8 mouse cellular contexts compared by ENCODE assay signal in genomic region chr16:90141556-90141955, GRCm38 (mm10). TPM values are rescaled to one million over a fixed set of nuclear protein-coding genes. Genes with fewer than 3 reads are reported as not detected.
DNase-seq lines count a peak whose midpoint lies in the region; ATAC-seq and TF ChIP-seq lines count a peak whose summit lies in the region.

No protein-coding gene starts in this region.

- H3K79me2 ChIP-seq in heart, adult 2 months (replicated peaks; ENCODE audit: control insufficient read depth, insufficient read depth, low read length) = no peaks in the 10 kb centered on the region

- no peak for TF ChIP-seq EP300 in heart, adult 2 months (IDR thresholded peaks at IDR 0.05; ENCODE audit: insufficient read depth, low read depth, low read length)

- intact Hi-C loops in heart, adult 2 months (cut with DNase I) = no loop called here

- no peak overlapping the region for H3K4me3 ChIP-seq in heart, embryonic 11.5 days (ENCODE audit: low read depth, low read length)
- no peak overlapping the region for H3K4me3 ChIP-seq in heart, adult 2 months
- H3K4me3 ChIP-seq in hindbrain, embryonic 11.5 days (ENCODE audit: low read depth, low read length) = peak overlapping the region; percentile 71; the same call in 1 of the 2 replicates
- H3K4me3 ChIP-seq in liver, embryonic 15.5 days (replicated peaks) = peak overlapping the region; percentile 82; the same call in 1 of the 2 replicates

- H3K27ac ChIP-seq in heart, embryonic 11.5 days (ENCODE audit: low read depth, low read length) = no peak overlapping the region
- no peak overlapping the region for H3K27ac ChIP-seq in heart, adult 2 months
- no peak overlapping the region for H3K27ac ChIP-seq in hindbrain, embryonic 11.5 days (ENCODE audit: low read depth, low read length)
- no peak overlapping the region for H3K27ac ChIP-seq in liver, embryonic 15.5 days (replicated peaks)

- 40% methylated on average over 9 of the region's 9 CpGs for WGBS in heart, embryonic 11.5 days (ENCODE audit: insufficient replicate concordance)
- 66% methylated on average over 9 of the region's 9 CpGs for WGBS in heart, adult 2 months
- 29% methylated on average over 9 of the region's 9 CpGs for WGBS in hindbrain, embryonic 11.5 days
- WGBS in liver, embryonic 15.5 days (ENCODE audit: insufficient replicate concordance) = 40% methylated on average over 9 of the region's 9 CpGs

- H3K9me3 ChIP-seq in heart, embryonic 11.5 days (replicated peaks; ENCODE audit: control insufficient read depth, low read length) = no peaks in the 10 kb centered on the region; the same call in 1 of the 2 replicates
- H3K9me3 ChIP-seq in hindbrain, embryonic 11.5 days (ENCODE audit: control insufficient read depth, low read length) = no peaks in the 10 kb centered on the region
- H3K9me3 ChIP-seq in liver, embryonic 15.5 days (replicated peaks) = no peaks in the 10 kb centered on the region

- TF ChIP-seq CTCF in heart, adult 2 months (IDR thresholded peaks at IDR 0.05) = no peak
- no peak for TF ChIP-seq CTCF in brain, embryonic 14.5 days (IDR thresholded peaks at IDR 0.05; ENCODE audit: borderline replicate concordance, extremely low read depth, insufficient read depth, insufficient read length)

- H3K4me1 ChIP-seq in heart, embryonic 11.5 days (ENCODE audit: control insufficient read depth, insufficient read depth, low read length) = peaks cover 20% of the 10 kb centered on the region
- H3K4me1 ChIP-seq in heart, adult 2 months (ENCODE audit: control insufficient read depth, insufficient read depth, low read length) = no peaks in the 10 kb centered on the region
- no peaks in the 10 kb centered on the region for H3K4me1 ChIP-seq in hindbrain, embryonic 11.5 days (replicated peaks; ENCODE audit: control insufficient read depth, insufficient read depth, low read length)
- H3K4me1 ChIP-seq in liver, embryonic 15.5 days (replicated peaks) = peaks cover 37% of the 10 kb centered on the region

- H3K36me3 ChIP-seq in heart, embryonic 11.5 days (ENCODE audit: control insufficient read depth, insufficient read depth, low read length) = 0 out of 2 replicates have a peak, but pooled peaks cover 2% of the 10 kb centered on the region
- H3K36me3 ChIP-seq in heart, adult 2 months (ENCODE audit: control insufficient read depth, insufficient read depth, low read length) = no peaks in the 10 kb centered on the region
- H3K36me3 ChIP-seq in hindbrain, embryonic 11.5 days (ENCODE audit: control insufficient read depth, insufficient read depth, low read length) = no peaks in the 10 kb centered on the region
- H3K36me3 ChIP-seq in liver, embryonic 15.5 days (replicated peaks) = no peaks in the 10 kb centered on the region

- H3K27me3 ChIP-seq in heart, embryonic 11.5 days (ENCODE audit: control insufficient read depth, insufficient read depth, low read length) = no peaks in the 10 kb centered on the region
- peaks cover 5% of the 10 kb centered on the region; the same call in 1 of the 2 replicates for H3K27me3 ChIP-seq in heart, adult 2 months (ENCODE audit: control insufficient read depth, insufficient read depth, low read length)
- no peaks in the 10 kb centered on the region for H3K27me3 ChIP-seq in hindbrain, embryonic 11.5 days (ENCODE audit: control insufficient read depth, insufficient read depth, low read length)
- peaks cover 22% of the 10 kb centered on the region for H3K27me3 ChIP-seq in liver, embryonic 15.5 days

- H3K9ac ChIP-seq in heart, embryonic 11.5 days (ENCODE audit: low read depth, low read length) = no peak overlapping the region
- no peak overlapping the region for H3K9ac ChIP-seq in heart, adult 2 months (ENCODE audit: low read depth, low read length)
- H3K9ac ChIP-seq in hindbrain, embryonic 11.5 days (ENCODE audit: low read depth, low read length) = 0 out of 2 replicates have a peak overlapping the region, but pooled peaks have one; percentile 7
- H3K9ac ChIP-seq in liver, embryonic 15.5 days = no peak overlapping the region

- DNase-seq in heart, adult 2 months = no peak
- peak; percentile 56 for DNase-seq in brain, embryonic 14.5 days (ENCODE audit: low read depth)
- DNase-seq in hindbrain, embryonic 11.5 days (ENCODE audit: low spot score) = peak; percentile 44
- no peak for DNase-seq in ovary, postnatal 36 days (ENCODE audit: low spot score)
- no peak for DNase-seq in adrenal gland, postnatal 36 days
- no peak for DNase-seq in right cerebral cortex, postnatal 10 days (ENCODE audit: low spot score in 2 of 2)

- ATAC-seq in heart, embryonic 11.5 days (replicated peaks; ENCODE audit: insufficient number of reproducible peaks, low FRiP score, low TSS enrichment) = no peak
- ATAC-seq in hindbrain, embryonic 11.5 days (ENCODE audit: low FRiP score) = no peak
- ATAC-seq in liver, embryonic 15.5 days (ENCODE audit: insufficient read depth) = no peak

- H3K4me2 ChIP-seq in heart, embryonic 11.5 days = peak overlapping the region; percentile 69
- H3K4me2 ChIP-seq in hindbrain, embryonic 11.5 days (replicated peaks; ENCODE audit: low read depth, low read length) = peak overlapping the region; percentile 86
- H3K4me2 ChIP-seq in liver, embryonic 15.5 days = peak overlapping the region; percentile 99

- no peak for TF ChIP-seq POLR2A in heart, adult 2 months (IDR thresholded peaks at IDR 0.05; ENCODE audit: insufficient read depth, low read depth, low read length)
- no peak for TF ChIP-seq POLR2A in brain, embryonic 14.5 days (IDR thresholded peaks at IDR 0.05; ENCODE audit: borderline replicate concordance, extremely low read depth, insufficient read depth, insufficient read length, poor library complexity, severe bottlenecking)

RNA-seq across cellular contexts. Expression of gene Tiam1, which starts 2.0 kb away (rescaled TPM):
- polyA plus RNA-seq in heart, embryonic 11.5 days (2014; fragmentation: Nextera tagmentation; extraction: Ambion mirVana) = 18.9 and 24.9 TPM in 2 replicates
- 1 to 10 TPM; 4.4 to 7.9 TPM for total RNA-seq in heart, adult 2 months (2021)
- polyA plus RNA-seq in heart, adult 2 months (2012; rRNA removed) = 2.3 and 2.5 TPM in 2 replicates
- 6.4 and 19.3 TPM in 2 replicates for polyA plus RNA-seq in brain, embryonic 14.5 days (2012; rRNA removed)
- polyA plus RNA-seq in hindbrain, embryonic 11.5 days (2014; fragmentation: Nextera tagmentation; extraction: Ambion mirVana) = 23.3 and 27.6 TPM in 2 replicates
- 3.6 and 4.2 TPM in 2 replicates for polyA plus RNA-seq in liver, embryonic 15.5 days (2015; fragmentation: Nextera tagmentation; extraction: Ambion mirVana)
- total RNA-seq in adrenal gland, postnatal 36 days (2021) = 10 to 100 TPM; 80.7 to 96.3 TPM

Comparison
In these comparisons a context has a peak if more than half of its experiments do, and no peak if none do; other contexts are left out.
1. H3K4me3 ChIP-seq: peak in hindbrain, embryonic 11.5 days (single experiment) and liver, embryonic 15.5 days (single experiment); none in heart, embryonic 11.5 days (single experiment) and heart, adult 2 months (single experiment).
2. DNase-seq: peak in brain, embryonic 14.5 days (single experiment) and hindbrain, embryonic 11.5 days (single experiment); none in heart, adult 2 months (0 of 2), ovary, postnatal 36 days (single experiment), adrenal gland, postnatal 36 days (0 of 2) and right cerebral cortex, postnatal 10 days (0 of 2).
3. Peak in every context shown above with its lines, with median percentiles within 50 percentile points of each other: H3K4me2 ChIP-seq.